Mouse (Mus musculus) hindbrain, embryonic 11.5 days (tissue): Measurements from ENCODE around the gene Pdrg1. TPM values are rescaled to one million over a fixed set of nuclear protein-coding genes. Genes with fewer than 3 reads are reported as not detected.

Source experiments
- ATAC-seq: fragments of 200-750 bp; cut with Nextera tagmentation; 2 replicates; pipeline ENCODE4 v1.8.0; 2017; ENCODE audit warnings: mild to moderate bottlenecking, moderate TSS enrichment, moderate library complexity; ENCODE audit not compliant: low FRiP score
- DNase-seq: peaks from one replicate; pipeline ENCODE4 v3.0.0-alpha.2; 2015; ENCODE audit warnings: low spot score
- H3K27ac ChIP-seq: fragments of 300-500 bp; sonication (generic); 2 replicates; pipeline ENCODE4 v1.5.1; 2014; ENCODE audit warnings: mild to moderate bottlenecking, low read depth, low read length
- H3K27me3 ChIP-seq: fragments of 300-500 bp; sonication (generic); 2 replicates; pipeline ENCODE4 v1.6.1; 2014; ENCODE audit warnings: mild to moderate bottlenecking, low read length, moderate library complexity, mixed read lengths; ENCODE audit not compliant: control insufficient read depth, insufficient read depth
- H3K36me3 ChIP-seq: fragments of 300-500 bp; sonication (generic); 2 replicates; pipeline ENCODE4 v1.6.1; 2014; ENCODE audit warnings: mild to moderate bottlenecking, low read length, moderate library complexity, mixed read lengths; ENCODE audit not compliant: control insufficient read depth, insufficient read depth
- H3K4me1 ChIP-seq: fragments of 300-500 bp; sonication (generic); replicated peaks from 2 replicates; pipeline ENCODE4 v1.6.1; 2014; ENCODE audit warnings: low read length, mixed read lengths; ENCODE audit not compliant: control insufficient read depth, insufficient read depth
- H3K4me2 ChIP-seq: fragments of 300-500 bp; sonication (generic); replicated peaks from 2 replicates; pipeline ENCODE4 v1.6.1; 2014; ENCODE audit warnings: mild to moderate bottlenecking, low read depth, low read length
- H3K4me3 ChIP-seq: fragments of 300-500 bp; sonication (generic); 2 replicates; pipeline ENCODE4 v1.5.1; 2014; ENCODE audit warnings: low read depth, low read length
- H3K9ac ChIP-seq: fragments of 300-500 bp; sonication (generic); 2 replicates; pipeline ENCODE4 v1.6.1; 2014; ENCODE audit warnings: low read depth, low read length
- H3K9me3 ChIP-seq: fragments of 300-500 bp; sonication (generic); 2 replicates; pipeline ENCODE4 v1.6.1; 2016; ENCODE audit warnings: low read length; ENCODE audit not compliant: control insufficient read depth
- WGBS: fragments of 180-500 bp; shearing (Covaris S2); extraction: QIAGEN DNeasy Blood & Tissue Kit; methylation state at CpG from one replicate; pipeline ENCODE4 v1.1.7; 2014; 5-methylcytosine and 5-hydroxymethylcytosine counted together
- polyA plus RNA-seq: library from polyadenylated mRNA; unstranded; fragments of >200 nt; fragmentation: Nextera tagmentation; extraction: Ambion mirVana; gene quantifications from 2 replicates; pipeline ENCODE4 v1.2.1, GENCODE M21; 2014

The Pdrg1 gene
- polyA plus RNA-seq, 1 experiment from 2014 or later = 71.1 TPM

DNA sequence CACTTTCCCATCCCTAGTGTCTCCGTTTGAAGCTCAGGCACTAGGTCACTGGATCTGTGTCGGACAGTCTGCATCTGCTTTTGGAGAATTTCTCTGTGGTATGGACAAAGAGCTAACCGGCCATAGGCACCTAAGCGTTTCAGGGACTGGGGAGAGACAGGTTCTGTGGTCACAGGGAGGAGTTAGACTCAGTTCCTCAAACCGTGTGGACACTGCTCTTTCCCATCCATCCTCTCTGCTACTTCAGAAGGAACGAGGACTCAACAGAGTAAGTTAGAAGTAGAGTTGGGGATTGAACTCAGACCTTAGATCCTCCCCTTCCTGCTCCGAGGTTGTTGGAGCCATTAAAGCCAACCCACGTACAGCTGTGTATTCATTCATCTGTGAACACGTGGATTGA is 36.3 kb upstream of the Pdrg1 start:
- Histone ChIP-seq H3K27ac (no peak overlapping the region), H3K9me3 (no peaks in the 10 kb centered on the region), H3K36me3 (no peaks in the 10 kb centered on the region), H3K4me3 (no peak overlapping the region), H3K27me3 (peaks cover 9% of the 10 kb centered on the region), H3K4me1 (no peaks in the 10 kb centered on the region), H3K4me2 (no peak overlapping the region), H3K9ac (no peak overlapping the region)
- WGBS = 80% methylated on average over 9 of the region's 9 CpGs
- ATAC-seq (no peak), DNase-seq (no peak)

DNA sequence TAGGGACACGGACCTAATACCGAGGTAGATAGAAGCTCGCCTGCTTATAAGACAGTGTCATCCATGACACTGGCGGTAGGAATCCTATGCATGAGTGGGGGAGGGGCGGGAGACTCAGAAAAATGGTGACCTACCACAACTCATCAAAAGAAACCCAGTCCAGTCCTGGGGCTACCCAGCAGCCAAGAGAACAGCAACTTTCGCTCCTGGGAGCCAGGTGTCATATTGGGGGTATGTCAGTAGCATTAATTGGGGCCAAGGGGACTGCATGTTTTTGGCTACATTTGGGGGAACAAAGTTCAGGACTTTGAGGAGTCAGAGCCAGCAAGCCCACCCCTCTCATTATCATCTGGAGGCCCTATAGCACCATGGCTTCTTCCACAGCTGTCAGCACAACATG is 35.9 kb upstream of the Pdrg1 start:
- DNase-seq = no peak
- no peak overlapping the region for H3K27ac ChIP-seq
- H3K4me1 ChIP-seq = 0 out of 2 replicates have a peak, but pooled peaks cover 2% of the 10 kb centered on the region
- no peak for ATAC-seq
- H3K4me2 ChIP-seq = no peak overlapping the region
- no peaks in the 10 kb centered on the region for H3K9me3 ChIP-seq
- H3K27me3 ChIP-seq = peaks cover 9% of the 10 kb centered on the region
- WGBS = 76% methylated on average over 6 of the region's 6 CpGs
- H3K4me3 ChIP-seq = no peak overlapping the region
- no peaks in the 10 kb centered on the region for H3K36me3 ChIP-seq
- no peak overlapping the region for H3K9ac ChIP-seq

DNA sequence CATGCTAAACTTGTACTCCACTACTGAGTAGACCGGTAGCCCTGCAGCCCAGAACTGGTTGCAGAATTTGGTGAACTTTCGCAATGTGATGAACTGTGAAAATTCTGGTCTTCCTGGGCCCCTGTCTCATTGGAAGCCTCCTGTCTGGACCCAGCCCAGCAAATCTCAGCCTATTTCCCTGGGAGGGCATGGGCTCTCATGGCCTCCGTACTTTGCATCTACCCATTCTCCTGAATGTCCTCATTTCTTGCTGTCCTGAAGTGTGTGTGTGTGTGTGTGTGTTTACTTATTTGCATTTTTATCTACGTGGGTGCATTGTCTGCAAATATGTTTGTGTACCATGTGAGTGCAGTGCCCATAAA is 34.8 kb upstream of the Pdrg1 start:
- H3K9me3 ChIP-seq = no peaks in the 10 kb centered on the region
- H3K4me1 ChIP-seq = 0 out of 2 replicates have a peak, but pooled peaks cover 3% of the 10 kb centered on the region
- H3K27ac ChIP-seq = no peak overlapping the region
- no peak overlapping the region for H3K4me2 ChIP-seq
- no peaks in the 10 kb centered on the region for H3K36me3 ChIP-seq
- H3K9ac ChIP-seq = no peak overlapping the region
- WGBS = 93% methylated on average over 4 of the region's 4 CpGs
- no peak overlapping the region for H3K4me3 ChIP-seq
- no peak for DNase-seq
- H3K27me3 ChIP-seq = peaks cover 9% of the 10 kb centered on the region
- no peak for ATAC-seq

DNA sequence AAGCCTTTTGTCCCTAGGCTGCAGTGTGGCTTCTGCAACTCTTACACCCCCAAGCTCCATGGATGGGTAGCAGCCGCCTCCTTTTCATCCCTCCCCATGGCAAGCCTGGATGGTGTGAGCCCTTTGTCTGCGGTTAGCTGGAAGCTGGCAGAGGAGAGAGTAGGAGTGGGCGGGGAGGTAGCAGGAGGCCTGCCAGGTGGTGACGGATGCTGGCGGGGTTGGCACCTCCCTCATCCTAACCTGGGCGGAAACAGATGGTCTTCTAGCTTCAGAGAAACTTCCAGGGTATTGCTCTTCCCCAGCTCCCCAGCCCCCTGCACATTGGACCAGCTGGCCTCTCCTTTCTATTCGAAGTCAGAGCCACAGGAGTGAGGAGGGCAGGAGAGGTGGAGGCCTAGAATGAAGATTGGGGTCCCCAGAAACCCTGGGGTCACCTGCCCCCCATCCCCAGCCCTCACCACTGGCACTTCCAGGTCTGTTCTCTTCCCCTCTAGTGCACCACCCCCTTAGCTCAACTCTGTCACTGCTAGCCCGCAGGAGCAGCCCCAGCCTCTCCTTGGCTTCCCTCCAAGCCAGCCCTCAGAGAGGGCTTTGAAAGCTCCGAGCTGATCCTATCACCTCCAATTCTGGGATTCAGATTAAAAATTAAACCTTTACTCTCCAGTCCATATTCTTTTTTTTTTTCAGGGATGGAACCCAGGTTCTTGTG is 34.2 kb upstream of the Pdrg1 start:
- Histone ChIP-seq H3K4me3 (no peak overlapping the region), H3K4me1 (0 out of 2 replicates have a peak, but pooled peaks cover 3% of the 10 kb centered on the region), H3K36me3 (no peaks in the 10 kb centered on the region), H3K27ac (no peak overlapping the region), H3K9ac (no peak overlapping the region; the same call in 1 of the 2 replicates), H3K9me3 (no peaks in the 10 kb centered on the region), H3K27me3 (peaks cover 9% of the 10 kb centered on the region), H3K4me2 (no peak overlapping the region)
- DNase-seq (no peak), ATAC-seq (no peak; the same call in 1 of the 2 replicates)
- WGBS = 51% methylated on average over 9 of the region's 9 CpGs

DNA sequence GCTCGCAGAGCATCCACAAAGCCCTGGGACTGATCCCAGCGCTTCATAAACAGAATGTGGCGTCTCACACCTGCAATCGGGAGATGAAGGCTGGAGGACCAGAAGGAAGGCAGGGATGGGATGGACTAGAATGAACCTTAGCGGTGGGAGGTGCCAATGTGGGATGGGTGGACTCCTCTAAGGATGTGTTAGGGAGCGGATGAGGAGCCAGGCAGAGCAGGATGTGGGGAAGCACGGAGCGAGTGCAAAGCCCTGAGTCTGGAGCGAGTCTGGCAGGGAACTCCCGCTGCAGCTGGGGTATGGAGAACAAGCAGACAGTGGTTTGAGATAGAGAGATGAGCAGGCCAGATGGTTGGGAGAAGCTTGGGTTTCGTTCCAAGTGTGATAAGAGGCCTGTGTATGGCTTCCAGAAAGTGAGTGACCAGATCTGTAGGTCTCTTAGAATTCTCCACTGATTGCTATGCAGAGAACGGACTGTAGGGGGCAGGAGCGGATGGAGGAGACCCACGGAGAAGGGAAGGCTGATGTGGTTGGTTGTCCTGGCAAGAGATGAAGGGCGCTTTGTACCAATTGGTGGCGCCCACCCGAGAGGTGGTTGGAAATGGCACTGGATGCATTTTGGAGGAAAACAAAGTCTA is 32.7 kb upstream of the Pdrg1 start:
- H3K4me1 ChIP-seq = 0 out of 2 replicates have a peak, but pooled peaks cover 3% of the 10 kb centered on the region
- H3K9ac ChIP-seq = no peak overlapping the region
- H3K36me3 ChIP-seq = no peaks in the 10 kb centered on the region
- no peak overlapping the region for H3K4me3 ChIP-seq
- no peak overlapping the region for H3K27ac ChIP-seq
- DNase-seq (peak; percentile 75), ATAC-seq (no peak)
- WGBS = 48% methylated on average over 17 of the region's 17 CpGs
- no peaks in the 10 kb centered on the region for H3K9me3 ChIP-seq
- H3K27me3 ChIP-seq = peaks cover 8% of the 10 kb centered on the region
- no peak overlapping the region for H3K4me2 ChIP-seq

DNA sequence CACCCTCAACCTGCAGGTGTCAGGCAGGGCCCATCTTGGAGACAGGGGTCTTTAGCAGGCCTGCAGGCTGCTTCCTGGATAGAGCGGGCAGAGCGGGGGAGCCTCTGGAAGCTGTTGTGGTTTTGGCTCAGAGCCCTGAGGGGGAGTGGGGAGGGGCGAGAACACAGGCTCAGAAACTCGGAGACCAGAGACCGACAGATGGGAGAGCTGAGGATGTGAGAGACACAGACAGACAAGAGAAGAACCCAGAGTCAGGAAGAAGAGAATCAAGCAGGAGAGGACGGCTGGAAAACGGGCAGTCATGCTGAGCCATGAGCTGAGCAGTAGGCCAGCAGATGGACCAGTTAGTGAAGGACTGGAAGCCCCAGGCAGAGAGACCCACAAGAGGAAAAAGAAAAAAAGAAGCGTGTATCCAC is 30.7 kb upstream of the Pdrg1 start:
- 48% methylated on average over 8 of the region's 8 CpGs for WGBS
- H3K27ac ChIP-seq = peak overlapping the region; percentile 58; the same call in 1 of the 2 replicates
- H3K27me3 ChIP-seq = 0 out of 2 replicates have a peak, but pooled peaks cover 2% of the 10 kb centered on the region
- no peak for ATAC-seq
- H3K9me3 ChIP-seq = no peaks in the 10 kb centered on the region
- H3K4me1 ChIP-seq = 0 out of 2 replicates have a peak, but pooled peaks cover 3% of the 10 kb centered on the region
- H3K36me3 ChIP-seq = no peaks in the 10 kb centered on the region
- H3K9ac ChIP-seq = no peak overlapping the region
- H3K4me2 ChIP-seq = no peak overlapping the region
- no peak for DNase-seq
- no peak overlapping the region for H3K4me3 ChIP-seq

DNA sequence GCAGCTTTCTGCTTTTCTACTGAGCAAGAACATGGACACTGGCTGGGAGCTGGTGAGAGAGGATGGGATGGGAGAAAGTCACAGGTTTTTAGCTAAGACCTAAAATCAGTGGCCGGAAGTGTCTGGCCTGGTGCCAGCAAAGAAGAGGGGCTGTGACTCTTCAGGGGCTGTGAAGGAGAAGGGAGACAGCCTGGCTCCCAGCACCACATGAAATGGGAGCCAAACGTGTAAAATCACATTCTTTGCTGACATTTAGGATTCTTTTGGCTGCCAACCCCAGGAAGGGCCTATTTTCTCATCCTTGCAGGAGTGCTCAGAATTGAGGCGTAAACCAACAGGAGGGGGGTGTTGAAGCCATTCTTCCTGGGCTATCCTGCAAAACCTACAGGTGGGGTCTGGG is 28.7 kb upstream of the Pdrg1 start:
- no peak for ATAC-seq
- 70% methylated on average over 3 of the region's 3 CpGs for WGBS
- Histone ChIP-seq H3K27ac (no peak overlapping the region), H3K27me3 (no peaks in the 10 kb centered on the region), H3K4me3 (no peak overlapping the region), H3K36me3 (no peaks in the 10 kb centered on the region), H3K4me2 (no peak overlapping the region), H3K9ac (no peak overlapping the region), H3K4me1 (0 out of 2 replicates have a peak, but pooled peaks cover 3% of the 10 kb centered on the region), H3K9me3 (no peaks in the 10 kb centered on the region)
- no peak for DNase-seq

DNA sequence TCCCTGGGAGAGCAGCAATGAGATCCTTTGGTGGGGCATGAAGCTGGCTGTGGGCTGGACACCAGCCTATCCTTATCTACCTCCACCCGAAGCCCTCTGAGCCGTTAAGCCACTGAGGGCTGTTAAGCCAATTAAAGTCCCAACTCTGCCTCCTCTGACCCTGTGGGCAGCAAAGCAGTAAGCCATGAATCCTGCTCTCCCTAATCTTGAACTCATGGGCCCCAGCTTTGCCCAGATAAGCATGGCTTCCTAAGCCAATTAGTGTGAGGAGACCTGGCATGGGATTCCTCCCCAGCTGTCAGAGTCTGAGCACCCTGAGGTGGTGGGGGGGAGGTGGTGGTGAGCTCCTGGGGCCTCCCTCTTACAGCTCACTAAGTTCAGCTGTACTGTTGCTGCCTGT is 21.5 kb upstream of the Pdrg1 start:
- H3K4me3 ChIP-seq = no peak overlapping the region
- no peak for ATAC-seq
- H3K4me2 ChIP-seq = no peak overlapping the region

More for the DNA sequence above, 21.5 kb upstream of the Pdrg1 start:
- WGBS = 28% methylated on average over 2 of the region's 2 CpGs
- Histone ChIP-seq H3K27me3 (peaks cover 15% of the 10 kb centered on the region), H3K9ac (no peak overlapping the region), H3K4me1 (0 out of 2 replicates have a peak, but pooled peaks cover 2% of the 10 kb centered on the region), H3K27ac (no peak overlapping the region), H3K36me3 (no peaks in the 10 kb centered on the region), H3K9me3 (no peaks in the 10 kb centered on the region)
- no peak for DNase-seq
